Mouse (Mus musculus): Measurements from ENCODE around the gene Ribc1. TPM values are rescaled to one million over a fixed set of nuclear protein-coding genes. Genes with fewer than 3 reads are reported as not detected.

Gene Ribc1
- polyA plus RNA-seq (2015; fragmentation: Nextera tagmentation; extraction: Ambion mirVana): 1.6 and 1.9 TPM in 2 replicates

- peak; percentile 97 for ATAC-seq (replicated peaks; ENCODE audit: insufficient number of reproducible peaks, insufficient read depth, low FRiP score, low read depth)
Observed at GRCm38 (mm10) chrX:152016151-152017145, at the start of gene Ribc1, which contains the start of gene Smc1a. Ribc1 (minus strand) TSS chrX:152016295. Smc1a (plus strand) TSS chrX:152016428.

GRCm38 (mm10) chrX:152065674-152066073 is 49.6 kb upstream of the Ribc1 start:
- no peak for ATAC-seq (replicated peaks; ENCODE audit: insufficient number of reproducible peaks, insufficient read depth, low FRiP score, low read depth)

More at GRCm38 (mm10) chrX:152016151-152017145, at the start of gene Ribc1, which contains the start of gene Smc1a:
- WGBS: 15% methylated on average over 64 of the region's 64 CpGs
- H3K4me2 ChIP-seq: peak within 1 kb of the TSS; percentile 67
- H3K9ac ChIP-seq: peak within 1 kb of the TSS; percentile 67
- H3K9me3 ChIP-seq (replicated peaks): no peaks in the 10 kb centered on the region
- H3K27me3 ChIP-seq: peaks cover 11% of the 10 kb centered on the region
- peak within 1 kb of the TSS; percentile 65 for H3K4me3 ChIP-seq
- H3K36me3 ChIP-seq: no peaks in the 10 kb centered on the region
- peaks cover 3% of the 10 kb centered on the region; the same call in 1 of the 2 replicates for H3K4me1 ChIP-seq (replicated peaks)
- H3K27ac ChIP-seq: peak within 1 kb of the TSS; percentile 92

GRCm38 (mm10) chrX:152054094-152054493 is 38.0 kb upstream of the Ribc1 start:
- no peak for ATAC-seq (replicated peaks; ENCODE audit: insufficient number of reproducible peaks, insufficient read depth, low FRiP score, low read depth)
- 61% methylated on average over 1 of the region's 1 CpGs for WGBS
- Histone ChIP-seq H3K4me3 (no peak overlapping the region), H3K36me3 (peaks cover 11% of the 10 kb centered on the region), H3K9ac (no peak overlapping the region), H3K27me3 (peaks cover 3% of the 10 kb centered on the region; the same call in 1 of the 2 replicates), H3K9me3 (replicated peaks) (no peaks in the 10 kb centered on the region), H3K4me2 (no peak overlapping the region), H3K27ac (no peak overlapping the region), H3K4me1 (replicated peaks) (no peaks in the 10 kb centered on the region)

More at GRCm38 (mm10) chrX:152065674-152066073, 49.6 kb upstream of the Ribc1 start:
- H3K9me3 ChIP-seq (replicated peaks): no peaks in the 10 kb centered on the region
- H3K4me1 ChIP-seq (replicated peaks): no peaks in the 10 kb centered on the region
- H3K4me2 ChIP-seq: no peak overlapping the region
- H3K9ac ChIP-seq: no peak overlapping the region
- no peak overlapping the region for H3K27ac ChIP-seq
- H3K27me3 ChIP-seq: peaks cover 19% of the 10 kb centered on the region
- no peaks in the 10 kb centered on the region; the same call in 1 of the 2 replicates for H3K36me3 ChIP-seq
- WGBS: 55% methylated on average over 2 of the region's 2 CpGs
- no peak overlapping the region for H3K4me3 ChIP-seq

- H3K27ac ChIP-seq: no peak overlapping the region
- H3K4me2 ChIP-seq: no peak overlapping the region
- H3K4me3 ChIP-seq: no peak overlapping the region
- no peak for ATAC-seq (replicated peaks; ENCODE audit: insufficient number of reproducible peaks, insufficient read depth, low FRiP score, low read depth)
- H3K27me3 ChIP-seq: peaks cover 3% of the 10 kb centered on the region; the same call in 1 of the 2 replicates
- no peaks in the 10 kb centered on the region for H3K4me1 ChIP-seq (replicated peaks)
- 66% methylated on average over 3 of the region's 3 CpGs for WGBS
- H3K9me3 ChIP-seq (replicated peaks): no peaks in the 10 kb centered on the region
- H3K36me3 ChIP-seq: peaks cover 6% of the 10 kb centered on the region
- H3K9ac ChIP-seq: no peak overlapping the region
Observed at GRCm38 (mm10) chrX:152052546-152052945, 36.5 kb upstream of the Ribc1 start.

GRCm38 (mm10) chrX:152047230-152047629 is 31.1 kb upstream of the Ribc1 start:
- no peak for ATAC-seq (replicated peaks; ENCODE audit: insufficient number of reproducible peaks, insufficient read depth, low FRiP score, low read depth)

GRCm38 (mm10) chrX:152039865-152040264 is 23.8 kb upstream of the Ribc1 start:
- H3K4me2 ChIP-seq: no peak overlapping the region
- H3K36me3 ChIP-seq: peaks cover 32% of the 10 kb centered on the region; the same call in 1 of the 2 replicates
- no peak for ATAC-seq (replicated peaks; ENCODE audit: insufficient number of reproducible peaks, insufficient read depth, low FRiP score, low read depth)

More at GRCm38 (mm10) chrX:152047230-152047629, 31.1 kb upstream of the Ribc1 start:
- H3K9ac ChIP-seq: no peak overlapping the region
- H3K27ac ChIP-seq: no peak overlapping the region
- peaks cover 13% of the 10 kb centered on the region for H3K27me3 ChIP-seq
- no peaks in the 10 kb centered on the region for H3K4me1 ChIP-seq (replicated peaks)
- no peaks in the 10 kb centered on the region for H3K9me3 ChIP-seq (replicated peaks)
- peaks cover 18% of the 10 kb centered on the region; the same call in 1 of the 2 replicates for H3K36me3 ChIP-seq
- no peak overlapping the region for H3K4me3 ChIP-seq
- no peak overlapping the region for H3K4me2 ChIP-seq

GRCm38 (mm10) chrX:152019294-152019693 is 3.2 kb upstream of the Ribc1 start:
- H3K9me3 ChIP-seq (replicated peaks): no peaks in the 10 kb centered on the region
- no peak overlapping the region for H3K4me3 ChIP-seq
- H3K27ac ChIP-seq: no peak overlapping the region
- WGBS: 80% methylated on average over 2 of the region's 2 CpGs
- peaks cover 3% of the 10 kb centered on the region; the same call in 1 of the 2 replicates for H3K4me1 ChIP-seq (replicated peaks)
- no peak overlapping the region for H3K9ac ChIP-seq
- H3K4me2 ChIP-seq: no peak overlapping the region
- H3K36me3 ChIP-seq: peaks cover 8% of the 10 kb centered on the region; the same call in 1 of the 2 replicates
- peaks cover 13% of the 10 kb centered on the region for H3K27me3 ChIP-seq
- no peak for ATAC-seq (replicated peaks; ENCODE audit: insufficient number of reproducible peaks, insufficient read depth, low FRiP score, low read depth)

More at GRCm38 (mm10) chrX:152039865-152040264, 23.8 kb upstream of the Ribc1 start:
- H3K9ac ChIP-seq: no peak overlapping the region
- H3K4me1 ChIP-seq (replicated peaks): no peaks in the 10 kb centered on the region
- no peaks in the 10 kb centered on the region for H3K9me3 ChIP-seq (replicated peaks)
- peaks cover 10% of the 10 kb centered on the region for H3K27me3 ChIP-seq
- no peak overlapping the region for H3K27ac ChIP-seq
- no peak overlapping the region for H3K4me3 ChIP-seq

GRCm38 (mm10) chrX:152017186-152017585 is 1.1 kb upstream of the Ribc1 start:
- H3K27ac ChIP-seq: peak overlapping the region; percentile 92
- ATAC-seq (replicated peaks; ENCODE audit: insufficient number of reproducible peaks, insufficient read depth, low FRiP score, low read depth): no peak
- peaks cover 13% of the 10 kb centered on the region for H3K27me3 ChIP-seq
- H3K9me3 ChIP-seq (replicated peaks): no peaks in the 10 kb centered on the region
- H3K4me1 ChIP-seq (replicated peaks): peaks cover 3% of the 10 kb centered on the region; the same call in 1 of the 2 replicates
- H3K4me3 ChIP-seq: peak overlapping the region; percentile 65
- peak overlapping the region; percentile 62 for H3K4me2 ChIP-seq
- 15% methylated on average over 14 of the region's 14 CpGs for WGBS
- peak overlapping the region; percentile 67 for H3K9ac ChIP-seq
- no peaks in the 10 kb centered on the region for H3K36me3 ChIP-seq

- Histone ChIP-seq H3K4me1 (replicated peaks) (peaks cover 3% of the 10 kb centered on the region; the same call in 1 of the 2 replicates), H3K36me3 (no peaks in the 10 kb centered on the region), H3K4me3 (peak overlapping the region; percentile 65), H3K27me3 (peaks cover 10% of the 10 kb centered on the region), H3K4me2 (peak overlapping the region; percentile 67), H3K27ac (peak overlapping the region; percentile 92), H3K9me3 (replicated peaks) (no peaks in the 10 kb centered on the region), H3K9ac (peak overlapping the region; percentile 63)
- WGBS: 22% methylated on average over 11 of the region's 11 CpGs
- ATAC-seq (replicated peaks; ENCODE audit: insufficient number of reproducible peaks, insufficient read depth, low FRiP score, low read depth): no peak; the same call in 1 of the 2 replicates
Observed at GRCm38 (mm10) chrX:152015752-152016150, 344 bp downstream of the Ribc1 start.

GRCm38 (mm10) chrX:152007863-152008262 is 8.2 kb downstream of the Ribc1 start:
- H3K4me2 ChIP-seq: no peak overlapping the region
- H3K27me3 ChIP-seq: peaks cover 13% of the 10 kb centered on the region
- H3K27ac ChIP-seq: no peak overlapping the region
- H3K36me3 ChIP-seq: no peaks in the 10 kb centered on the region
- H3K9ac ChIP-seq: no peak overlapping the region
- H3K4me1 ChIP-seq (replicated peaks): no peaks in the 10 kb centered on the region
- H3K4me3 ChIP-seq: no peak overlapping the region
- ATAC-seq (replicated peaks; ENCODE audit: insufficient number of reproducible peaks, insufficient read depth, low FRiP score, low read depth): no peak
- 81% methylated on average over 1 of the region's 1 CpGs for WGBS
- H3K9me3 ChIP-seq (replicated peaks): no peaks in the 10 kb centered on the region

- Histone ChIP-seq H3K36me3 (no peaks in the 10 kb centered on the region), H3K4me1 (replicated peaks) (no peaks in the 10 kb centered on the region), H3K9ac (no peak overlapping the region), H3K4me2 (peak overlapping the region; percentile 73), H3K27ac (no peak overlapping the region), H3K4me3 (peak overlapping the region; percentile 20; the same call in 1 of the 2 replicates), H3K27me3 (peaks cover 20% of the 10 kb centered on the region), H3K9me3 (replicated peaks) (no peaks in the 10 kb centered on the region)
- WGBS: 54% methylated on average over 2 of the region's 2 CpGs
- no peak for ATAC-seq (replicated peaks; ENCODE audit: insufficient number of reproducible peaks, insufficient read depth, low FRiP score, low read depth)
Observed at GRCm38 (mm10) chrX:152002865-152003264, 13.2 kb downstream of the Ribc1 start.

All from heart, embryonic 15.5 days (tissue).